Mouse (Mus musculus): ENCODE data around the gene Gm21887.
"Not testable (repeated sequence)": the region's sequence is repeated elsewhere in the genome, so short reads cannot be mapped to it uniquely, and the experiment has no call there.

The Gm21887 gene

GRCm38 (mm10) chrX:169984331-169984730 lies 25.1 kb upstream of the Gm21887 start:
- not testable (repeated sequence) for DNase-seq

- DNase-seq = not testable (repeated sequence)
These were observed 24.6 kb upstream of the Gm21887 start for GRCm38 (mm10) chrX:169984853-169985252.

- not testable (repeated sequence) for DNase-seq
These were observed 23.7 kb upstream of the Gm21887 start for GRCm38 (mm10) chrX:169985796-169986195.

GRCm38 (mm10) chrX:169986519-169987367 lies 22.7 kb upstream of the Gm21887 start:
- peak; percentile 73 to 88 for DNase-seq

- peak in 1 of 2 experiments; percentile 50 for DNase-seq
These were observed 22.1 kb upstream of the Gm21887 start for GRCm38 (mm10) chrX:169987368-169987837.

- DNase-seq = peak in 1 of 2 experiments; percentile 36
These were observed 20.8 kb upstream of the Gm21887 start for GRCm38 (mm10) chrX:169988571-169989218.

- not testable (repeated sequence) for DNase-seq
These were observed 20.3 kb upstream of the Gm21887 start for GRCm38 (mm10) chrX:169989219-169989595.

GRCm38 (mm10) chrX:169989691-169990631 lies 19.5 kb upstream of the Gm21887 start:
- peak; percentile 54 to 82 for DNase-seq

GRCm38 (mm10) chrX:169991128-169991873 lies 18.2 kb upstream of the Gm21887 start:
- DNase-seq = peak; percentile 98 to 100

GRCm38 (mm10) chrX:169992086-169992930 lies 17.2 kb upstream of the Gm21887 start:
- peak in 1 of 2 experiments; percentile 24 for DNase-seq

- DNase-seq = not testable (repeated sequence)
These were observed 16.4 kb upstream of the Gm21887 start for GRCm38 (mm10) chrX:169992951-169993547.

- not testable (repeated sequence) for DNase-seq
These were observed 15.2 kb upstream of the Gm21887 start for GRCm38 (mm10) chrX:169994011-169994865.

GRCm38 (mm10) chrX:169994866-169995711 lies 14.4 kb upstream of the Gm21887 start:
- DNase-seq = not testable (repeated sequence)

- DNase-seq = peak in 1 of 2 experiments; percentile 28
These were observed 13.4 kb upstream of the Gm21887 start for GRCm38 (mm10) chrX:169995909-169996521.

- DNase-seq = peak in 1 of 2 experiments; percentile 71
These were observed 12.5 kb upstream of the Gm21887 start for GRCm38 (mm10) chrX:169996926-169997325.

- DNase-seq = not testable (repeated sequence)
These were observed 12.0 kb upstream of the Gm21887 start for GRCm38 (mm10) chrX:169997456-169997853.

- DNase-seq = peak; percentile 99 to 100
These were observed 11.5 kb upstream of the Gm21887 start for GRCm38 (mm10) chrX:169997854-169998456.
